Mouse (Mus musculus): ENCODE measurements around the gene Tfec. TPM values are rescaled to one million over a fixed set of nuclear protein-coding genes. Genes with fewer than 3 reads are reported as not detected.

Tfec gene
- polyA plus RNA-seq (2014; fragmentation: Nextera tagmentation; extraction: Ambion mirVana), result 0.44 and 0.71 TPM in 2 replicates

- H3K4me3 ChIP-seq (ENCODE audit: low read depth, low read length), result no peak within 1 kb of the TSS
- no peak within 1 kb of the TSS for H3K4me2 ChIP-seq (ENCODE audit: low read depth, severe bottlenecking)
- H3K4me1 ChIP-seq (ENCODE audit: control insufficient read depth, insufficient read depth, low read length), result no peaks in the 10 kb centered on the region
- H3K27me3 ChIP-seq (ENCODE audit: control insufficient read depth, insufficient read depth, low read length), result no peaks in the 10 kb centered on the region
- ATAC-seq (ENCODE audit: insufficient number of reproducible peaks, low FRiP score, low TSS enrichment, low read depth), result no peak
- DNase-seq (ENCODE audit: low spot score), result no peak
- 76% methylated on average over 7 of the region's 7 CpGs for WGBS
- no peak within 1 kb of the TSS for H3K27ac ChIP-seq (replicated peaks; ENCODE audit: low read depth, low read length)
- H3K9ac ChIP-seq (ENCODE audit: low read length), result no peak within 1 kb of the TSS
- H3K9me3 ChIP-seq (ENCODE audit: control insufficient read depth, low read length), result no peaks in the 10 kb centered on the region
- H3K36me3 ChIP-seq (ENCODE audit: control insufficient read depth, insufficient read depth, low read length), result no peaks in the 10 kb centered on the region
Observed at GRCm38 (mm10) chr6:16898251-16898862, at the start of gene Tfec. Gene Tfec, minus strand, starts transcription at chr6:16898441.

- DNase-seq (ENCODE audit: low spot score) (peak; percentile 34), ATAC-seq (ENCODE audit: insufficient number of reproducible peaks, low FRiP score, low TSS enrichment, low read depth) (peak; percentile 76)
- 12% methylated on average over 3 of the region's 3 CpGs for WGBS
- H3K9ac ChIP-seq (ENCODE audit: low read length), result no peak overlapping the region
- no peak overlapping the region for H3K4me2 ChIP-seq (ENCODE audit: low read depth, severe bottlenecking)
- H3K27me3 ChIP-seq (ENCODE audit: control insufficient read depth, insufficient read depth, low read length), result no peaks in the 10 kb centered on the region
- no peaks in the 10 kb centered on the region for H3K4me1 ChIP-seq (ENCODE audit: control insufficient read depth, insufficient read depth, low read length)
- H3K36me3 ChIP-seq (ENCODE audit: control insufficient read depth, insufficient read depth, low read length), result no peaks in the 10 kb centered on the region
- H3K4me3 ChIP-seq (ENCODE audit: low read depth, low read length), result no peak overlapping the region
- H3K27ac ChIP-seq (replicated peaks; ENCODE audit: low read depth, low read length), result no peak overlapping the region
- H3K9me3 ChIP-seq (ENCODE audit: control insufficient read depth, low read length), result no peaks in the 10 kb centered on the region
Observed at GRCm38 (mm10) chr6:16947837-16948236, 49.6 kb upstream of the Tfec start.

GRCm38 (mm10) chr6:16943513-16943912 lies 45.3 kb upstream of the Tfec start:
- no peak overlapping the region for H3K4me2 ChIP-seq (ENCODE audit: low read depth, severe bottlenecking)
- no peak for DNase-seq (ENCODE audit: low spot score)
- no peak for ATAC-seq (ENCODE audit: insufficient number of reproducible peaks, low FRiP score, low TSS enrichment, low read depth)
- H3K27ac ChIP-seq (replicated peaks; ENCODE audit: low read depth, low read length), result no peak overlapping the region
- 82% methylated on average over 3 of the region's 3 CpGs for WGBS
- no peaks in the 10 kb centered on the region for H3K27me3 ChIP-seq (ENCODE audit: control insufficient read depth, insufficient read depth, low read length)
- no peaks in the 10 kb centered on the region for H3K4me1 ChIP-seq (ENCODE audit: control insufficient read depth, insufficient read depth, low read length)
- no peak overlapping the region for H3K9ac ChIP-seq (ENCODE audit: low read length)
- H3K36me3 ChIP-seq (ENCODE audit: control insufficient read depth, insufficient read depth, low read length), result no peaks in the 10 kb centered on the region
- no peak overlapping the region for H3K4me3 ChIP-seq (ENCODE audit: low read depth, low read length)
- no peaks in the 10 kb centered on the region for H3K9me3 ChIP-seq (ENCODE audit: control insufficient read depth, low read length)

GRCm38 (mm10) chr6:16942433-16942832 lies 44.2 kb upstream of the Tfec start:
- no peaks in the 10 kb centered on the region for H3K4me1 ChIP-seq (ENCODE audit: control insufficient read depth, insufficient read depth, low read length)
- whole genome bisulfite sequencing, result 69% methylated on average over 4 of the region's 4 CpGs
- no peak overlapping the region for H3K4me2 ChIP-seq (ENCODE audit: low read depth, severe bottlenecking)
- H3K4me3 ChIP-seq (ENCODE audit: low read depth, low read length), result no peak overlapping the region
- no peaks in the 10 kb centered on the region for H3K9me3 ChIP-seq (ENCODE audit: control insufficient read depth, low read length)
- H3K27me3 ChIP-seq (ENCODE audit: control insufficient read depth, insufficient read depth, low read length), result no peaks in the 10 kb centered on the region
- no peak overlapping the region for H3K9ac ChIP-seq (ENCODE audit: low read length)
- H3K27ac ChIP-seq (replicated peaks; ENCODE audit: low read depth, low read length), result no peak overlapping the region
- no peak for DNase-seq (ENCODE audit: low spot score)
- no peaks in the 10 kb centered on the region for H3K36me3 ChIP-seq (ENCODE audit: control insufficient read depth, insufficient read depth, low read length)
- ATAC-seq (ENCODE audit: insufficient number of reproducible peaks, low FRiP score, low TSS enrichment, low read depth), result no peak

- no peak overlapping the region for H3K4me2 ChIP-seq (ENCODE audit: low read depth, severe bottlenecking)
- DNase-seq (ENCODE audit: low spot score) (no peak), ATAC-seq (ENCODE audit: insufficient number of reproducible peaks, low FRiP score, low TSS enrichment, low read depth) (no peak)
- H3K36me3 ChIP-seq (ENCODE audit: control insufficient read depth, insufficient read depth, low read length), result no peaks in the 10 kb centered on the region
- H3K9me3 ChIP-seq (ENCODE audit: control insufficient read depth, low read length), result no peaks in the 10 kb centered on the region
- H3K4me3 ChIP-seq (ENCODE audit: low read depth, low read length), result no peak overlapping the region
- no peaks in the 10 kb centered on the region for H3K27me3 ChIP-seq (ENCODE audit: control insufficient read depth, insufficient read depth, low read length)
- WGBS, result 88% methylated on average over 6 of the region's 6 CpGs
- no peaks in the 10 kb centered on the region for H3K4me1 ChIP-seq (ENCODE audit: control insufficient read depth, insufficient read depth, low read length)
- H3K27ac ChIP-seq (replicated peaks; ENCODE audit: low read depth, low read length), result no peak overlapping the region
- no peak overlapping the region for H3K9ac ChIP-seq (ENCODE audit: low read length)
Observed at GRCm38 (mm10) chr6:16931059-16931458, 32.8 kb upstream of the Tfec start.

GRCm38 (mm10) chr6:16920111-16920656 lies 21.9 kb upstream of the Tfec start:
- DNase-seq (ENCODE audit: low spot score) (no peak), ATAC-seq (ENCODE audit: insufficient number of reproducible peaks, low FRiP score, low TSS enrichment, low read depth) (no peak)
- no peaks in the 10 kb centered on the region for H3K9me3 ChIP-seq (ENCODE audit: control insufficient read depth, low read length)
- no peak overlapping the region for H3K9ac ChIP-seq (ENCODE audit: low read length)
- WGBS, result 67% methylated on average over 2 of the region's 2 CpGs
- H3K27ac ChIP-seq (replicated peaks; ENCODE audit: low read depth, low read length), result no peak overlapping the region
- H3K36me3 ChIP-seq (ENCODE audit: control insufficient read depth, insufficient read depth, low read length), result no peaks in the 10 kb centered on the region
- H3K4me2 ChIP-seq (ENCODE audit: low read depth, severe bottlenecking), result no peak overlapping the region
- no peaks in the 10 kb centered on the region for H3K4me1 ChIP-seq (ENCODE audit: control insufficient read depth, insufficient read depth, low read length)
- no peak overlapping the region for H3K4me3 ChIP-seq (ENCODE audit: low read depth, low read length)
- H3K27me3 ChIP-seq (ENCODE audit: control insufficient read depth, insufficient read depth, low read length), result no peaks in the 10 kb centered on the region

- no peak overlapping the region for H3K4me3 ChIP-seq (ENCODE audit: low read depth, low read length)
Observed at GRCm38 (mm10) chr6:16891819-16892218, 6.4 kb downstream of the Tfec start.

GRCm38 (mm10) chr6:16883537-16884307 lies 14.5 kb downstream of the Tfec start:
- 72% methylated on average over 5 of the region's 5 CpGs for WGBS
- no peak overlapping the region for H3K9ac ChIP-seq (ENCODE audit: low read length)
- H3K4me1 ChIP-seq (ENCODE audit: control insufficient read depth, insufficient read depth, low read length), result no peaks in the 10 kb centered on the region
- ATAC-seq (ENCODE audit: insufficient number of reproducible peaks, low FRiP score, low TSS enrichment, low read depth), result no peak
- H3K9me3 ChIP-seq (ENCODE audit: control insufficient read depth, low read length), result no peaks in the 10 kb centered on the region
- no peak overlapping the region for H3K4me2 ChIP-seq (ENCODE audit: low read depth, severe bottlenecking)
- no peaks in the 10 kb centered on the region for H3K27me3 ChIP-seq (ENCODE audit: control insufficient read depth, insufficient read depth, low read length)
- H3K27ac ChIP-seq (replicated peaks; ENCODE audit: low read depth, low read length), result no peak overlapping the region
- no peak for DNase-seq (ENCODE audit: low spot score)
- H3K4me3 ChIP-seq (ENCODE audit: low read depth, low read length), result no peak overlapping the region
- no peaks in the 10 kb centered on the region for H3K36me3 ChIP-seq (ENCODE audit: control insufficient read depth, insufficient read depth, low read length)

More at GRCm38 (mm10) chr6:16891819-16892218, 6.4 kb downstream of the Tfec start:
- Histone ChIP-seq H3K4me2 (ENCODE audit: low read depth, severe bottlenecking) (no peak overlapping the region), H3K9ac (ENCODE audit: low read length) (no peak overlapping the region), H3K36me3 (ENCODE audit: control insufficient read depth, insufficient read depth, low read length) (no peaks in the 10 kb centered on the region), H3K9me3 (ENCODE audit: control insufficient read depth, low read length) (no peaks in the 10 kb centered on the region), H3K27me3 (ENCODE audit: control insufficient read depth, insufficient read depth, low read length) (no peaks in the 10 kb centered on the region), H3K27ac (replicated peaks; ENCODE audit: low read depth, low read length) (no peak overlapping the region), H3K4me1 (ENCODE audit: control insufficient read depth, insufficient read depth, low read length) (no peaks in the 10 kb centered on the region)
- 86% methylated on average over 5 of the region's 5 CpGs for WGBS
- ATAC-seq (ENCODE audit: insufficient number of reproducible peaks, low FRiP score, low TSS enrichment, low read depth) (no peak), DNase-seq (ENCODE audit: low spot score) (no peak)
